Mouse (Mus musculus) layer of hippocampus, adult 2 months (tissue): ENCODE measurements around the gene Mchr1. TPM values are rescaled to one million over a fixed set of nuclear protein-coding genes. Genes with fewer than 3 reads are reported as not detected.

ENCODE experiments used
- DNase-seq, 2 experiments: peaks; one replicate each; pipeline ENCODE4 v3.0.0; 2022; ENCODE audit warnings: low spot score in 2 of 2
- H3K27ac ChIP-seq: fragments of 200-600 bp; 2 replicates; pipeline ENCODE4 v1.8.1; 2022
- H3K4me3 ChIP-seq: fragments of 200-600 bp; 2 replicates; pipeline ENCODE4 v1.8.1; 2022; ENCODE audit warnings: mild to moderate bottlenecking
- CTCF ChIP-seq: fragments of 200-600 bp; conservative IDR thresholded peaks from 2 replicates; pipeline ENCODE4 v1.8.1; 2022; ENCODE audit warnings: antibody characterized with exemption, mild to moderate bottlenecking, moderate library complexity
- total RNA-seq, 2 experiments: library from RNA; stranded (reverse); gene quantifications; 2 replicates each; pipeline ENCODE4 v1.2.3; 2021

Gene Mchr1
- total RNA-seq, 2 experiments from 2014 or later, result 24.6 to 24.9 TPM

DNA sequence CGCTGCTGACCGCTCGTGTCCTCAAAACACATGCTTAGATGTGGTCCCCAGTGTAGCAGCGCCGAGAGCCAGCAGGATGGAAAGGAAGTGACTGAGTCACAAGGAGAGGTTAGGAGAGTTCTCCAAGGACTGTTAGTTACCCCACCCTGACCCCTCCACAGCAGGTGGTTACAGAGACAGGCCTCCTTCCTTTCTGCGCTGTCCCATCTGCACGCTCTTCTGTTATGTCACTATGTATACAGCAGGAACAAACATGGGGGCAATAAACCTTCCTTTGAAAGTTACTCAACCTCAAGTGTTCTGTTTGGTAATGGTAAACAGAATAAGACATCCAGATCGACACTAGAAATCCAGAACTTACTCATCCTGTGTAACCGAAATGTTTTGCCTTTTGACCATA lies 24.9 kb downstream of the Mchr1 start:
- Histone ChIP-seq H3K27ac (no peak overlapping the region), H3K4me3 (no peak overlapping the region)
- no peak for TF ChIP-seq CTCF
- no peak for DNase-seq

DNA sequence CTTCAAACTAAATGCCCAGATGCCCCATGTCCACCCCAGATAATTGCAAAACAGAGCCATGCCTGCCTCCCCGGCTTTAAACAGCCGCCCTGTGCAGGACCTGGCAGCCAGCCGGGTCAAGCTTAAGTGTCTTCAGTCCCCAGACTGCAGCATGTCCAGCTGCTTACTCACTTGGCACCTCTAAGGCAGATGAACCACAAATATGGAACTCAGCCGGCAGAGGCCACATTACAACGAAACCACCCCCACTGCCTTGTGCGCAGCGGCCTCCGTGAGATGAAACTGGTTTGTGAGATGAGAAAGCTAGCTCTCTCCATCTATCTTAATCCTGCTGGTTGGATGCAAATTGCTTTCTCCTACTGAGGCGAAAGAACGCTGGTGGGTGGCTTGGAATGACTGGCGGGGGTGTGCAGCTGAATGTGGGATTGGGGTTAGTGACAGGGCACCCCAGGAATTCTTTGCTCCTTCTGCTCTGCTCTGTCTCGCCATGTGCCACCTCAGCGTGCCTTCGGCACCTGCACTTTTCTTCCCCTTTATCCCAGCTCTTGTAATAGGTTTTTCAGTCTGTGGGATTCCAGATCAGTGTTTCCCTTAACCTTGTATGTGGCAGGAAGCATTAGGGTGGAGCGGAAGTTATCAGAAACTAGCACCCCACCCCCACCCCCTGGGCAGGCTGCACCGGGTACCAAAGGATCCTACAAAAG lies 29.2 kb downstream of the Mchr1 start:
- DNase-seq, result peak in 1 of 2 experiments; percentile 42
- Histone ChIP-seq H3K4me3 (no peak overlapping the region; the same call in 1 of the 2 replicates), H3K27ac (peak overlapping the region; percentile 76)
- TF ChIP-seq CTCF, result no peak

DNA sequence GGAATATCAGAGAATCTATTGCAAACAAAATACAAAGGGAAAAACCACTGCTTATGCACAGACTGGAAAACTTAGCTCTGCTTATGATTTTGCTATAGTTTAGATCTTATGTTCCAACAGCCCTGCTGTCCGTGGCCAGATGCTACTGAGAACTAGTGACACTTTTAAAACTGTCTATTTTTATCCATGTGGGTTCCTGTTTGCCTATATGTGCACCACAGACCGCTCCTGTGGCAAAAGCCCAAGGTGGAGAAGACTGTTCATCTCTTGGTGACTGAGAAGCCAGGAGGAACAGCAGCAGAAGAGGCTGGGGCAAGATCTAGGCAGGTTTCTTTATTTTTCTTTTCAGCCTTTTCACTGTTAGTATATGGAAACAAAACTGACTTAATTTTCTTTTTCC lies 32.1 kb downstream of the Mchr1 start:
- Histone ChIP-seq H3K27ac (peak overlapping the region; percentile 15; the same call in 1 of the 2 replicates), H3K4me3 (no peak overlapping the region)
- DNase-seq, result no peak
- no peak for TF ChIP-seq CTCF

DNA sequence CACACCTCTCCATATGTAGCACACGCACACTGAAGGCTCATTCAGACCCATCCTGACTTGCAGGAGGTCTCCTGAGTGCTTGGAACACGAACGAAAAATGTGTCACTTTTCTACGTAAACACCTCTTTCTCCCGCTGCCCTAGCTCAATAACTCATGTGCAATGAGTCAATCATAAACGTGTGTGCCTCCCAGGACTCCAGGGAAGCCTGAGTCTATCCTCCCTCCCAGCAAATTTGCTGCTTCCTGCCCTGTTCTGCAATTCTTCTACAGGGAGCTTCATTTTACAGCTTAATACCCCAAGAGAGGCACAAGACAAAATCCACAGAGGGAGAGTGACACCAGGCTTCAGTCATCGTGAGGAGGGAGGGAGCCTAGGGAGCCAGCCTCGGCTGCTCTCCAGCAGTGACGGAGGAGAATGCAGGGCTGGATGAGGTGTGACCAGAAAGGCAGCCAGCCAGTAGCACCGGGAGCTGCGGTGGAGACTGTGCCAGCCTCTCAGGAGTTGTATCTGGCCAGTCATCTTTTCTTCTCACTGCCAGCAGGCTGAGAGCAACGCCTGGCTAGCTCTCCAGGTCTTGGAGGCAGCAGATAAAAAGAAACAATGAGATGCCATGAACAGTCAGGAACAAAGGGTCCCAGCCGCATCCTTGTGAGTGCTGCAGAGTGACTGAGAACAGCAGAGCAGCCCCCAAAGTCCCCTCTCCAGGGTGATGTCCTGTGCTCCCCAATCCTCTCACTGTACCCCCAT lies 37.2 kb downstream of the Mchr1 start:
- no peak overlapping the region for H3K4me3 ChIP-seq
- peak overlapping the region; percentile 32 for H3K27ac ChIP-seq
- TF ChIP-seq CTCF, result no peak
- peak in 1 of 2 experiments; percentile 20 for DNase-seq

DNA sequence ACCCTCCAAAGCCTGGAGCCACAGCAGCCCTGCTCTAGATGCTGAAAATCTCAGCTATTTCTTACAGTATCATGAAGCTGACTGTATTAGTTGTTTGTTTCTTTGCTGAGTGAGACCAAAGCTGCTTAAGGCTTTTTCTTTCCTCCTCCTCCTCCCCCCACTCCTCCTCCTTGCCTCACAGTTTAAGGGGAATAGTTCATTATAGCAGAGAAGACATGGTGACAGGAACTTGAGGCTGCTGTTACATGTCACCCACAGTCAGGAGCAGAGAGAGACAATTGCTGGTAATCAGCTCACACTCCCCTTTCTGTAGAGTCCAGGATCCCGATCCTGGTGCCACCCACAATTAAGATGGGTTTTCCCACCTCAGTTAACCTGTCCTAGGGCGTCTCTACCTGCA lies 38.1 kb downstream of the Mchr1 start:
- H3K27ac ChIP-seq, result no peak overlapping the region
- TF ChIP-seq CTCF, result no peak
- H3K4me3 ChIP-seq, result no peak overlapping the region
- DNase-seq, result no peak

DNA sequence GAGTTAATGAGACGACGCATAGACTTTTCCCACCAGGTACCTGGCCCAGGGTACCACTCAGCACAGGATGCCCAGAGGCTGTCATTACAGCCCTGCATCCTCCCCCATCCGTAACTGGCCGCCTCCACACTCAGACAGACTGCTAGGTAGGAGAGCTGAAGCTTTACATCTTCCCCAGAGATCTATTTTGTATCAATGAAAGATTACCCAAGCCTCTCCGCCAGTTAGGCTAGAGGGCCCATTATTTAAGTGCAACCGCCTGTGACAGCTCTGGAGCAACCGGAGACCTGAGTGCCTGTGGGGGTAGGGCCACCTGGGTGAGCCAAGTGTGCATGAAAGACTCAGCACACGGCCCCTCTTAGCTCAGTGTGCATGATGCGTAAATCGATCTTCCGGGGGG lies 42.6 kb downstream of the Mchr1 start:
- no peak overlapping the region for H3K4me3 ChIP-seq
- no peak for DNase-seq
- TF ChIP-seq CTCF, result no peak
- H3K27ac ChIP-seq, result no peak overlapping the region

DNA sequence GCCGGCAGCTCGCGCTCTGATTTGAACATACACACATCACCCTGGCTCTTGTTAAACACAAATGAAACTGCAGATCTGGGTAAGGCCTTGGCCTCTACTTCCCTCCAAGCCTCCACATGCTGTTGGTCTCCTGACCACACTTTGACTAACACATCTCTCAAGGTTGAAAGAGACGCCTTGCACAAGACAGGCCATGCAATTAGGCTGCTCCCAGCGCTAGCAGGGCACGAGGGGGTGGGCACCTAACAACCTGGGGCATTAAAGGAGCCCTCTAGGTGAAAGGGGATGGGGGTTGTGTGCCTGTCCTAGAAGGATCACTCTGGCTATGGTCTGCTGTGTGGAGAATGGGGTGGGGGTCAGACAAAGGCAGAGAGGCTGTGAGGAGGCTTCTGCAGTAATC lies 43.4 kb downstream of the Mchr1 start:
- Histone ChIP-seq H3K27ac (no peak overlapping the region), H3K4me3 (no peak overlapping the region)
- no peak for DNase-seq
- no peak for TF ChIP-seq CTCF

DNA sequence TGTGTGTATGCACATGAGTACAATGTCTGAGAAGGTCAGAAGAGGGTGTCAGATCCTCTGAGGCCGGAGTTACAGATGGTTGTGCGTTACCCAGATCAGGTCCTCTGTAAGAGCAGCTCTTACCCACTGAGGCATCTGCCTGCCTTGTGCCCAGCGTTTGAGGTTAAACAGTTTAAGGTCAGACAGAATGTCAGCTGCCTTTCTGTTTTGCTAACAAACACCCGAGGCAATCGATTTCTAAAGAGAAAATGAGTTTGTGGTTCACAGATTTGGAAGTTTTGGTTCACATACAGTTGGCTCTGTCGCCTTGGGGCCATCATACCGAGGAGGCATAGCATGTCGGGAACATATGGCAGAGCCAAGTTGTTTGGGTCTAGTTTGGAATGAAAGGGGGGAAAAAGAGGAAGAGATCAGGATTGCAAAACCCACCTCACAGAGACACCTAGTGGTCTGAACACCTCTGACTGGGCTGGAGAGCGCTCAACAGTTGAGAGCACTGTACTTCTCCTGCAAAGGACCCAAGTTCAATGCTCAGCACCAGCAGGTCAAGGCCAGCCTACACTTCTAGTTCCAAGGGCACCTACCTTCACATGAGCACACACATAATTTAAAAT lies 48.9 kb downstream of the Mchr1 start:
- peak; percentile 48 for TF ChIP-seq CTCF
- Histone ChIP-seq H3K27ac (no peak overlapping the region), H3K4me3 (no peak overlapping the region)
- DNase-seq, result no peak

Other genes starting within 250 kb of the Mchr1 start
- gene Mrtfa, start 44.7 kb upstream of the Mchr1 start, total RNA-seq, result 100 to 1,000 TPM; 109 to 115 TPM
- 10 to 100 TPM; 41.5 to 47.6 TPM for gene Slc25a17, start 125.3 kb downstream of the Mchr1 start, total RNA-seq
- 100 to 1,000 TPM; 163 to 171 TPM for gene St13, start 164.6 kb downstream of the Mchr1 start, total RNA-seq
- gene Xpnpep3, start 164.6 kb downstream of the Mchr1 start, total RNA-seq, result 10 to 100 TPM; 17.0 to 17.9 TPM
- gene Dnajb7, start 172.8 kb downstream of the Mchr1 start, total RNA-seq, result not detected
- gene Rbx1, start 230.8 kb downstream of the Mchr1 start, total RNA-seq, result 100 to 1,000 TPM; 124 to 137 TPM